Mouse (Mus musculus) stomach, embryonic 15.5 days (tissue): ENCODE data around the gene Gbe1. TPM values are rescaled to one million over a fixed set of nuclear protein-coding genes. Genes with fewer than 3 reads are reported as not detected.

Experiments
- ATAC-seq: fragments of 200-750 bp; cut with Nextera tagmentation; 2 replicates; pipeline ENCODE4 v1.8.0; 2017; ENCODE audit warnings: low read depth, moderate number of reproducible peaks, moderate TSS enrichment; ENCODE audit not compliant: insufficient read depth, low FRiP score
- H3K27ac ChIP-seq: fragments of 300-500 bp; sonication (generic); 2 replicates; pipeline ENCODE4 v1.5.1; 2015; ENCODE audit warnings: mild to moderate bottlenecking, inconsistent platforms
- H3K27me3 ChIP-seq: fragments of 300-500 bp; sonication (generic); replicated peaks from 2 replicates; pipeline ENCODE4 v1.6.1; 2015; ENCODE audit warnings: inconsistent platforms
- H3K36me3 ChIP-seq: fragments of 300-500 bp; sonication (generic); 2 replicates; pipeline ENCODE4 v1.6.1; 2015; ENCODE audit warnings: inconsistent platforms
- H3K4me1 ChIP-seq: fragments of 300-500 bp; sonication (generic); 2 replicates; pipeline ENCODE4 v1.6.1; 2015; ENCODE audit warnings: inconsistent platforms
- H3K4me2 ChIP-seq: fragments of 300-500 bp; sonication (generic); 2 replicates; pipeline ENCODE4 v1.6.1; 2015; ENCODE audit warnings: mild to moderate bottlenecking, inconsistent platforms
- H3K4me3 ChIP-seq: fragments of 300-500 bp; sonication (generic); replicated peaks from 2 replicates; pipeline ENCODE4 v1.5.1; 2015; ENCODE audit warnings: inconsistent platforms
- H3K9ac ChIP-seq: fragments of 300-500 bp; sonication (generic); 2 replicates; pipeline ENCODE4 v1.6.1; 2015; ENCODE audit warnings: inconsistent platforms
- H3K9me3 ChIP-seq: fragments of 300-500 bp; sonication (generic); 2 replicates; pipeline ENCODE4 v1.6.1; 2016; ENCODE audit warnings: inconsistent platforms
- WGBS: fragments of 180-500 bp; shearing (Covaris S2); methylation state at CpG from one replicate; pipeline ENCODE4 v1.1.7; 2015; 5-methylcytosine and 5-hydroxymethylcytosine counted together
- polyA plus RNA-seq: library from polyadenylated mRNA; unstranded; fragments of >200 nt; fragmentation: Nextera tagmentation; extraction: Ambion mirVana; gene quantifications from 2 replicates; pipeline ENCODE4 v1.2.1, GENCODE M21; 2015

The Gbe1 gene
- polyA plus RNA-seq, 1 experiment from 2014 or later, result 26.4 TPM

DNA sequence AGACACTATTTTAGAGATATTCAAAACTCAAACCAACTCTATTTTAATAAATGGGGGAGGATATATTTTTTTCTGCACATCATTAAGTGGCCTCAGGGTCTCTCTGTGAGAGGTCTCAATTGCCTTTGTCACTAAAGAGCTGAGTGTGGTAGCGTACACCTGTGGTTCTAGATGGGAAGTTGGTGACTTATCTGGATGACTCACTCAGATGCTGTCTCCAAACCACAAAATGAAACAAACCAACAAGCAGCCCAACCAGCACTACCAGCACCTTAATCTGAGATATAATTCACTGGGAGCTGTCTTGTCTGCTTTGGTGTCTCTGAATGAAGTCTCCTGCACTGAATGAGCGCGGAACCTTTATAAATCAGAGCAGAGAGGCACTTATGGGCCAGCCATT lies 51.5 kb downstream of the Gbe1 start:
- Histone ChIP-seq H3K27me3 (no peaks in the 10 kb centered on the region), H3K27ac (no peak overlapping the region), H3K4me3 (no peak overlapping the region), H3K4me1 (no peaks in the 10 kb centered on the region), H3K9me3 (0 out of 2 replicates have a peak, but pooled peaks cover 4% of the 10 kb centered on the region), H3K4me2 (no peak overlapping the region), H3K36me3 (no peaks in the 10 kb centered on the region), H3K9ac (no peak overlapping the region)
- 83% methylated on average over 3 of the region's 3 CpGs for WGBS
- ATAC-seq, result no peak

- Histone ChIP-seq H3K27ac (no peak overlapping the region), H3K4me1 (no peaks in the 10 kb centered on the region), H3K27me3 (no peaks in the 10 kb centered on the region), H3K4me3 (no peak overlapping the region), H3K36me3 (no peaks in the 10 kb centered on the region), H3K9ac (no peak overlapping the region), H3K9me3 (no peaks in the 10 kb centered on the region), H3K4me2 (no peak overlapping the region)
- no peak for ATAC-seq
- WGBS, result 79% methylated on average over 2 of the region's 2 CpGs
These were observed 67.3 kb downstream of the Gbe1 start for GRCm38 (mm10) chr16:70381045-70381444.

GRCm38 (mm10) chr16:70385494-70385893 lies 71.7 kb downstream of the Gbe1 start:
- H3K4me1 ChIP-seq, result no peaks in the 10 kb centered on the region
- H3K4me3 ChIP-seq, result no peak overlapping the region
- no peaks in the 10 kb centered on the region for H3K36me3 ChIP-seq
- H3K4me2 ChIP-seq, result no peak overlapping the region
- 90% methylated on average over 1 of the region's 1 CpGs for WGBS
- ATAC-seq, result no peak
- no peak overlapping the region for H3K9ac ChIP-seq
- no peaks in the 10 kb centered on the region for H3K27me3 ChIP-seq
- no peaks in the 10 kb centered on the region for H3K9me3 ChIP-seq
- H3K27ac ChIP-seq, result no peak overlapping the region

- 85% methylated on average over 2 of the region's 2 CpGs for WGBS
- H3K9ac ChIP-seq, result no peak overlapping the region
- no peak overlapping the region for H3K27ac ChIP-seq
- H3K4me3 ChIP-seq, result no peak overlapping the region
- no peak for ATAC-seq
- H3K9me3 ChIP-seq, result no peaks in the 10 kb centered on the region
- H3K36me3 ChIP-seq, result no peaks in the 10 kb centered on the region
- H3K27me3 ChIP-seq, result no peaks in the 10 kb centered on the region
- H3K4me2 ChIP-seq, result no peak overlapping the region
- H3K4me1 ChIP-seq, result no peaks in the 10 kb centered on the region
These were observed 73.6 kb downstream of the Gbe1 start for GRCm38 (mm10) chr16:70387385-70387784.

DNA sequence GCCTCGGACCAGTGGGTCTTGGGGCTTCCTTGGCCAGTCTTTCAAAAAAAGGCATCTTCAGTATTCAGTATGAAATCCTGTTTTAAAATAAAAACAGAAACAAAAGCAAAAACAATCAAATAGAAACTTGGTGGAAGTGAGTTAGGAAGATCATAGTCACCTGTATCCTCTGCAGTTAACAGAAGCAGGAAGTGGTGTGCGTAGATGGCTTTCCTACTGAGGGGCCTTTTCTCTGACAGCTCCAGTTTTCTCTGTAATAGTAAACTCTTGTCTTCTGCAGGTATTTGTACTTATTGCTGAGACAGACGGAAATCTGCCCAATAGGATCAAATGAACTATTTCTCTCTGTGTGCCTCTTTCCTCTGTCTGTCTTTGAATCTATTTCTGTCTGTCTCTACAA lies 81.5 kb downstream of the Gbe1 start:
- Histone ChIP-seq H3K4me3 (no peak overlapping the region), H3K9me3 (no peaks in the 10 kb centered on the region), H3K4me1 (no peaks in the 10 kb centered on the region), H3K27ac (no peak overlapping the region), H3K27me3 (no peaks in the 10 kb centered on the region), H3K36me3 (no peaks in the 10 kb centered on the region), H3K4me2 (no peak overlapping the region), H3K9ac (no peak overlapping the region)
- ATAC-seq, result no peak
- 87% methylated on average over 3 of the region's 3 CpGs for WGBS

DNA sequence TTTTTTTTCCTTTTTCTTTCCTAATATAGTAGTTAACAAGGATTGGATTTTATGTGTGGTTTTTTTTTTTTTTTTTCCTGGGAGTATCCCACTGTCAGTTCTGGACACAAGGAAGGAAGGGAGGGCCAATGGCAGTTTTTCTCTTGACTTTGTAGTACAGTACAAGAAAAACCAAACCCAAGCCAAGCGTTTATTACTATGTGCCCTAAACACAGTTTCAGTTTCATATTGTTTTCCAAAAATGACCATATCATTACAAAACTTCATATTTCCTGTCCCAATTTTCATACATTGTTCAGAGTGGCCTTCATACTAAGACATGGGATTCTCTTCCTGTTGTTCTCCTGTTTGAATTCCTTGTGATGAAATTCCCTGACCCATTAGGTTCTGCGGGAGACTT lies 94.0 kb downstream of the Gbe1 start:
- Histone ChIP-seq H3K4me1 (no peaks in the 10 kb centered on the region), H3K4me3 (no peak overlapping the region), H3K27ac (no peak overlapping the region), H3K4me2 (no peak overlapping the region), H3K27me3 (no peaks in the 10 kb centered on the region), H3K9me3 (no peaks in the 10 kb centered on the region), H3K36me3 (no peaks in the 10 kb centered on the region), H3K9ac (no peak overlapping the region)
- ATAC-seq, result no peak
- WGBS, result 90% methylated on average over 2 of the region's 2 CpGs

GRCm38 (mm10) chr16:70421077-70421476 lies 107.3 kb downstream of the Gbe1 start:
- H3K4me3 ChIP-seq, result no peak overlapping the region
- WGBS, result 64% methylated on average over 3 of the region's 3 CpGs
- H3K27ac ChIP-seq, result no peak overlapping the region
- no peaks in the 10 kb centered on the region for H3K36me3 ChIP-seq
- H3K4me2 ChIP-seq, result no peak overlapping the region
- H3K27me3 ChIP-seq, result no peaks in the 10 kb centered on the region
- ATAC-seq, result no peak
- H3K9ac ChIP-seq, result no peak overlapping the region
- H3K9me3 ChIP-seq, result no peaks in the 10 kb centered on the region
- H3K4me1 ChIP-seq, result no peaks in the 10 kb centered on the region

- H3K9ac ChIP-seq, result no peak overlapping the region
- no peaks in the 10 kb centered on the region for H3K36me3 ChIP-seq
- no peaks in the 10 kb centered on the region for H3K9me3 ChIP-seq
- H3K27me3 ChIP-seq, result no peaks in the 10 kb centered on the region
- H3K27ac ChIP-seq, result no peak overlapping the region
- H3K4me2 ChIP-seq, result no peak overlapping the region
- ATAC-seq, result no peak
- no peak overlapping the region for H3K4me3 ChIP-seq
- 80% methylated on average over 6 of the region's 6 CpGs for WGBS
- H3K4me1 ChIP-seq, result no peaks in the 10 kb centered on the region
These were observed 135.8 kb downstream of the Gbe1 start for GRCm38 (mm10) chr16:70449520-70449919.

DNA sequence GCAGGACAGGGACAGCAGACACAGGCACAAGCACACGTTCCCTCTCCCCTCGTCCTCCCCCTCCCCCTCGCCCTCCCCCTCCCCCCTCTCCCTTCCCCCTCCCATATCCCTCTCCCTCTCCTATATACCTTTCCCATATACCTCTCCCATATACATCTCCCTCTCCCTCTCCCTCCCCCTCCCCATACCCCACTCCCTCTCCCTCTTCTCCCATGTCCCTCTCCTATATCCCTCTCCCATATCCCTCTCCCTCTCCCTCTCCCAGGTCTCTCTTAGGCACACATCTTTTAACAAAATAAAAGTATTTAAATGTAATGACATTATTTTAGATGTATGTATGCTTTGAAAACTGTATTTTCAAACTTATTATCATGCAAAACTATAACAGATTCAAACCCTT lies 161.8 kb downstream of the Gbe1 start:
- H3K4me1 ChIP-seq, result no peaks in the 10 kb centered on the region
- no peaks in the 10 kb centered on the region for H3K27me3 ChIP-seq
- no peaks in the 10 kb centered on the region for H3K36me3 ChIP-seq
- H3K4me3 ChIP-seq, result no peak overlapping the region
- H3K9ac ChIP-seq, result no peak overlapping the region
- H3K9me3 ChIP-seq, result no peaks in the 10 kb centered on the region
- ATAC-seq, result no peak
- no peak overlapping the region for H3K27ac ChIP-seq
- WGBS, result 58% methylated on average over 2 of the region's 3 CpGs
- no peak overlapping the region for H3K4me2 ChIP-seq

- ATAC-seq, result no peak
- Histone ChIP-seq H3K27me3 (no peaks in the 10 kb centered on the region), H3K4me3 (no peak overlapping the region), H3K27ac (no peak overlapping the region), H3K4me1 (no peaks in the 10 kb centered on the region), H3K36me3 (no peaks in the 10 kb centered on the region), H3K9me3 (no peaks in the 10 kb centered on the region), H3K4me2 (no peak overlapping the region), H3K9ac (no peak overlapping the region)
- WGBS, result 70% methylated on average over 4 of the region's 4 CpGs
These were observed 162.4 kb downstream of the Gbe1 start for GRCm38 (mm10) chr16:70476161-70476560.

- Histone ChIP-seq H3K4me3 (no peak overlapping the region), H3K4me2 (no peak overlapping the region), H3K27me3 (no peaks in the 10 kb centered on the region), H3K27ac (no peak overlapping the region), H3K9ac (no peak overlapping the region), H3K4me1 (no peaks in the 10 kb centered on the region), H3K9me3 (no peaks in the 10 kb centered on the region), H3K36me3 (no peaks in the 10 kb centered on the region)
- WGBS, result 79% methylated on average over 3 of the region's 3 CpGs
- no peak for ATAC-seq
These were observed 166.7 kb downstream of the Gbe1 start for GRCm38 (mm10) chr16:70480494-70480893.

DNA sequence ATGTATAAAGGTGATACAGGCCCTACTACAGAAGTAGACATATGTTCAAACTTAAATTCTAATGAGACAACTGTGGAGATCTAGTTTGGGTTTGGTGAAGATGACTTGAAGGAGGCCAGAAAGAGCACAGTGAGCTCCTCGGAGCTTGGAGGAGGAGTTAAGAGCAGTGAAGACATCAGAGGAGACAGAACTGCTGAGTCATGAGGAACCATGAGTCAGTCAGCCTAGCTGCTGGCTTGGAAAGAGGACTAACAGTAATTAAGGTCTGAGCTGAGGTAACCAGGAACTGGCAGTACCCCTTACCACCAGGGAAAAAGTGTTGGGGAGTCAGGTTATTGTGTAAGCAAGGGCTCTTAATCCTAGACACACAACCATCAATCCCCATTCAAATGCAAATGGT lies 192.7 kb downstream of the Gbe1 start:
- H3K27me3 ChIP-seq, result no peaks in the 10 kb centered on the region
- H3K4me1 ChIP-seq, result no peaks in the 10 kb centered on the region
- no peak overlapping the region for H3K27ac ChIP-seq
- no peaks in the 10 kb centered on the region for H3K36me3 ChIP-seq
- no peak overlapping the region for H3K4me3 ChIP-seq
- WGBS, result 58% methylated on average over 1 of the region's 1 CpGs
- no peak overlapping the region for H3K4me2 ChIP-seq
- no peak for ATAC-seq
- H3K9ac ChIP-seq, result no peak overlapping the region
- no peaks in the 10 kb centered on the region for H3K9me3 ChIP-seq

DNA sequence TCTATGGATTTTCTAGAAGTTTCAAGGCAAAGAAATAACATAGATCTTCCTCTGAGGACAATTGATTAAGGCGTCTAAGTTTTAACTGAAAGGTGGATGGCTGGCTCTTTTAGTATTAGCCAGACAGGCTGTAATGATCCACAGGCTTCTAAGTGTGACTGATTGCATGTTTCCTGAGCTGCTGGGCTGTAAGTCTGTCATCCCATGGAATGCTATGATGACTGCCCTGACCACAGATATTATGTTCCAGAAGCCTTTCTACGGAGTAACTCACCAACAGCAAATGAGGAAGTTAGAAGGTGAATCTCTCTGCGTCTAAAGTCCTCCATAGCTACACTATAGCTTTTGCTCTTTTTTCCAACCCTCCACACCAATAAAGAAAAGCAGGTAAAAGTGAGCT lies 197.2 kb downstream of the Gbe1 start:
- no peak for ATAC-seq
- H3K4me1 ChIP-seq, result no peaks in the 10 kb centered on the region

More for the DNA sequence above, 197.2 kb downstream of the Gbe1 start:
- Histone ChIP-seq H3K27me3 (no peaks in the 10 kb centered on the region), H3K27ac (no peak overlapping the region), H3K36me3 (no peaks in the 10 kb centered on the region), H3K9ac (no peak overlapping the region), H3K4me2 (no peak overlapping the region), H3K9me3 (no peaks in the 10 kb centered on the region), H3K4me3 (no peak overlapping the region)
- 77% methylated on average over 3 of the region's 3 CpGs for WGBS
